Mouse (Mus musculus): ENCODE measurements around the gene Fam69a.
"Not testable (repeated sequence)": the region's sequence is repeated elsewhere in the genome, so short reads cannot be mapped to it uniquely, and the experiment has no call there.

The Fam69a gene

DNA sequence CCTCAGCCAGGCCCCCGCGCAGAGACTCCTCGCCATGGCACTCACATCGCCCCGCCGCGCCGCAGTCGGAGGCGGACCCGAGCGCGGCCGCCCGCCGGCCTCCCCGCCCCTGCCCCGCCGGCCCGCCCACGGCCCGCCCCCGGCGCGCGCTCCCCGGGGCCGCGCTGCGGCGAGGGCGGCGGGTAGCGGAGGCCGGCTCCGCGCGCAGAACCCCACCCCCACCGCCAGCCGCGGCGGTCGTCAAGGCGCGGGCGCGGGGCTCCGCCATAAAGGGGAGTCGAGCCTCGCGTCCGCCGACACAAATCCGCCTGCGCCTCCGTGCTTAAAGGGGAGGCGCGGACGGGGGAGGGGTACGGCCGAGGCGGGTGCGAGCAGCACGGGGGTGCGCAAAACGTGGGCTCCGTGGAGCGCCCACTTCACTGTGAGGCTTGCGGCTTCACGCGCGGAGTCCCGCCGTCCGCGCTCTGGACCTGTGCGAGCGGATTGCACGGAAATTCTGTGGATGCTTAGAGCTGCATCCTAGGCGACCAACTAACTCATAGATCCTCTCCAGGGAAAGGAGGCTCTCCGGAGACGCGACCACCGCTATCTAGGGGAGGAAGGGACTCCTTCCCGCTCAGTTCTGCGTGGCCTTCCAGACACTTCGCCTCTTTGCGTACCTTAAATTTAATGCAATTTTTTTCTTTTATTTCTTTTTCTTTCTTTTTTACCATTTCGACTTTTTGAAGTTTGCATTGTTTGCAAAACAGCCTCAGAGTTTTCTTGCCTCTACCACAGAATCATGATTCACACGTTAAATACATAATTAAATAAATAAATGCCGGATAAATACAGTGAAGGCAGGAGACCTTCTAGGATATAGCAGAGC lies at the start of gene Fam69a:
Fam69a (minus strand) TSS at position 119 of the 868 bp plus-strand sequence.
- in situ Hi-C loops (cut with MboI, MseI) = no loop called here

DNA sequence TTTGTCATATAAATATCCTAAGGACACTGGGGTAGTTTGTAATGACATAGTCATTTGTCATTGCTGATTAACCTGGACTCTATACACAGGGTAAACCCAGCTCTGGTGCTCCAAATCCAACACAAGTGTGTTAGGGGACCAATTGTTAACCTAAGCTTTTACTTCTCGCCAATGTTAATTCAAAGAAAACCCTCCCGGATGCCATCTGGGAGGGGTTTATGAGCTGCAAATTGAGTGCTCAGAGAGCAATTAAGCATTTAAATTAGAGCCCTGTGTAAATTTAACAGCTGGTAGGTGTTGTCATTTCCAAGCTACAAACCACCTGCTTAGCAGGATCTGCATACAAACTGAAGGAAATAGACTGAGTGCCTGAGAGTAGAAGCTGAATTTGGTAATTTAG lies 48.6 kb upstream of the Fam69a start:
- in situ Hi-C loops (cut with MboI, MseI) = no loop called here

DNA sequence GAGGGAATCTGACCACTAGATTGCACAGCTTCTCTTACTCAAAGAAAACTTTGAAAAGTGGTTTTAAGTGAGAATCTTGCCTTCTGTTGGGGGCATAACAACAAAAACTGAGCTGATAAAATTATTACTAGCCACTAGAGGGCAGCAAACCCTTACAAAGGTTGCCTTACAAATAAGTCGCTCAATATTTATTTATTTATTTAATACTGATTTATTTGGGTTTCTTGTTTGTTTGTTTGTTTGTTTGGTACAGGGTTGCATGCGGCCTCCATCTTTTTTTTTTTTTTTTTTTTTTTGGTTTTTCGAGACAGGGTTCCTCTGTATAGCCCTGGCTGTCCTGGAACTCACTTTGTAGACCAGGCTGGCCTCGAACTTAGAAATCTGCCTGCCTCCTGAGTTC lies 47.3 kb upstream of the Fam69a start:
- in situ Hi-C loops (cut with MboI, MseI) = loop anchor here (5.0 kb wide), 1 partner anchor 42 kb away; no protein-coding TSS in a partner anchor

DNA sequence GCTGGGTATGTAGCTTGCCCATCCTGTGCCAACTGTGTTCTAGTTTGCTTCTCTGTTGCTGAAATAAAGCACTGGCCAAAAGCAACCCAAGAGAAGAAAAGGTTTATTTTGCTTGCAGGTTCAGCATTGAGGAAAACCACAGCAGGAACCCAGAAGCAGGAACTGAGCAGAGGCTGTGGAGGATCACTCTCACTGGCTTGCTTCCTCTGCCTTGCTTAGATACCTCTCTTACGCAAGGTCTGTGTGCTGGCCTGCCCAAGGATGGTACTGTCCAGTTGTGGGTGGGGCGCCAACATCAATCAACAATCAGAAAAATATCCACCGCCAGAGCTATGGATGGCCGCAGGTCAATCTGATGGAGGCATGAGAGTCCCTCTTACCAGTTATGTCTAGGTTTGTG lies 44.4 kb upstream of the Fam69a start:
- in situ Hi-C loops (cut with MboI, MseI) = loop anchor here (5.0 kb wide), 1 partner anchor 39 kb away; no protein-coding TSS in a partner anchor

DNA sequence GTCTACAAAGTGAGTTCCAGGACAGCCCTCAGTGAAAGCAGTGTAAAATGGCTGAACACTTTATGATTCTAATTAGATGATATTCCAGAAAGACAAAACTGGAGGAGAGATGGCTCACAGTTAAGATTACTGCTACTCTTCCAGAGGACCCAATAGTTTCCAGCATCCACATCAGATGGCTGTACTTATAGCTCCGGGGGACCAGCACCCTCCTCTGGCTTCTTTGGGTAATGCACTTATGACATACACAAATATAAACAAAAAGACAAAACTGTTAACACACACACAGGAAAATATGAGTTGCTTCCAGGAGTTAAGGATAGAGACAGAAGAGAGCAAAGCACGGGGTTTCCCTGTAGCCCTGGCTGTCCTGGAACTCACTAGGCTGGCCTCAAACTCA lies 43.1 kb upstream of the Fam69a start:
- in situ Hi-C loops (cut with MboI, MseI) = loop anchor here (5.0 kb wide), 1 partner anchor 38 kb away; no protein-coding TSS in a partner anchor

DNA sequence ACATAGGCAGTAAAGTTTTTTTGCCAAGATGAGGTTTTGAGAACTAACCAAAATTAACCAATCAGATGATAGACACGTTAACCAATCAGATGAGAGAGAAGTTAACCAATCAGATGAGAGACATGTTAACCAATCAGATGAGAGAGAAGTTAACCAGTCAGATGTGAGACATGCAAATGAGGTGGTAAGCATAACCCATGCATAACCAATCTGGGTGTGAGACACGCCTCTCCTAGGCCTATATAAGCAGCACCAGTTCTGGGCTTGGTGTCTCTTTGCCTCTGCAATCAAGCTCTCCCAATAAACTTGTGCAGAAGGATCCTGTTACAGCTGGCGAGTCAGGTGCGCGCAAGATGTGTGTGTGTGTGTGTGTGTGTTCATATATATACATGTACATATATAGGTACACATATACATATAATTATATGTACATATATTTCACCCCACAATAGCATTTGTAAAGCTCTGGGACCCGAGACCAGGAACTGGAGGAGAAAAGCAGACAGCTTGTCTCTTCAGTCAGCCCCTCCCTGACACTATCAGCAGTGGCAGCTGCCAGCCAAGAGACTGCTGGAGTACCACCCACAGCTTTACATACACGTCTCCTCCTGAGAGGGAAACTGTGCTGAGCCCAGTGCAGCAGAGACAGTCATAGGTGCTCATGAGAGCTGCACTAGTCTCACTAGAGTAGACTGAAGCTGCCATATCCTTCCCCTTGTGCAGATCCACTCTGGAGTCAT lies 42.1 kb upstream of the Fam69a start:
- in situ Hi-C loops (cut with MboI, MseI) = not testable (repeated sequence)

DNA sequence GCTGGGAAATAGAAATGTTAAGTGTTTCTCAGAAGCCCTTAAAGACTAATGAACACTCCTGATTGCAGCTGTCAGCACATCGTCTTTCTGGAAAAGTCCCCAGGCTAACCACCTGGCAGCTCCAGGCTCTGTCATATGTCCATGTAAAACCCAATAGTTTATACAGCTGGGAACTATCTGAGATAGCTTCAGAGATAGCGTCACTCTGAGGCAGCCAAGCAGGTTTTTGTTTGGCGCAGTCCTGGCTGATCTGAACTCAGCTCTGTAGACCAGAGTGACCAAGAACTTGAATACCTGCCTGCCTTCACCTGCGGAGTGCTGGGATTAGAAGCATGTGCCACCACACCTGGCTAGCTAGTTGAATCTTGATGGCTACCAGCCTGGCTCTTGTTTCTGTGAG lies 41.3 kb upstream of the Fam69a start:
- in situ Hi-C loops (cut with MboI, MseI) = no loop called here

DNA sequence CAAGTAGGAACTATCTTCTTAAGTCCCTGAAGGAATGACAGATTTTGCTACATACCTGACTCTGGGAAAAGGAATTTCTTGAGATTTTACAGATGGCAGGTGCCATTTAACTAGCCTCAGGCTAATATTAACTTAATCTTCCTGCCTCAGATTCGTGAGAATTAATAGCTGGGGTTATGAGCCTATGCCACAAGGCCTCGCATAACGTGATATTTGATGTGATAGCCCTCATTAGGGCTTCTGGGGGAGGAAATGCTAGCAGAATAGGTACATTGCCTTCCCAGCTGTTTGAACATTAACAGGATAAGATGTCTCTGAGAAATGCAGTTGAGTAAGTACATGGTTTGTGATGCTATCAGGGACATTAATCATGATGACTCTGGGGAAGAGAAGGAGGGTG lies 34.5 kb upstream of the Fam69a start:
- in situ Hi-C loops (cut with MboI, MseI) = no loop called here

DNA sequence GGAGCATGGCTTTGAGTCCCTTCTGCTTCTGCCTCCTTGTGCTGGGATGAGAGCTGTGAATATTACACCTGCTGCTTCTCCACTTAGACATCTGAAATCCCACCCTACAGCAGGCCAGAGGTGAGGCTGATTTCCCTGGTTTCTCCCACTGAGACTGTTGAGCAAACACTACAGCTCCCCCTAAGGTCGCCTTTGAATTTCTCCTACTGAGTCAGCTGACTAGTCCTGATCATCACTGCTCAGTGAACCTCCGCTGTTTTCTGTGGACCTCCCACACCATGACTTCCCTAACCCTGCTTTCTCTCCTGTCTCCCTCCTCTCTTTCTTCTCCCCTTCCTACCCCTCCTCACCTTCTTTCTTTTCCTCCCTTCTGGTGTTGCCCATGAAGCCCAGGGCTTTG lies 32.5 kb upstream of the Fam69a start:
- in situ Hi-C loops (cut with MboI, MseI) = no loop called here

DNA sequence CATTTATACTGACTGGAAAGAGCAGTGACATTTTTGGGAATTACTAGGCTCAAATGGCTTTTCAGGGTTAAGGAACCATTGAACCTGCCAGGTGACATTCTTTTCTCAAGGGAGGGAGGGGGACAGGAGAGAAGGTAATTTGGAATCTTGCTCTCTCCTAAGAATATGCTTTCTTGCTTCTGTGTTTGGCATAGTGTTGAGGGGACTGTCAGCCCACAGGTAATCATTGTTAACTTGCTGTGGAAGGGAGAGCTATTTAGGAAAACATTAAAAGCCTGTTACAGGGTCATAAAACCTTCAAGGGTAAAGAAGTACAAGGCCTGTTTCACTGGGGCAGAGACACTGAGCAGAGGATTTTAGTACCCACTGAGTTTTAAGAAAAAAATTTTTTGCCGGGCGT lies 30.3 kb upstream of the Fam69a start:
- in situ Hi-C loops (cut with MboI, MseI) = no loop called here

DNA sequence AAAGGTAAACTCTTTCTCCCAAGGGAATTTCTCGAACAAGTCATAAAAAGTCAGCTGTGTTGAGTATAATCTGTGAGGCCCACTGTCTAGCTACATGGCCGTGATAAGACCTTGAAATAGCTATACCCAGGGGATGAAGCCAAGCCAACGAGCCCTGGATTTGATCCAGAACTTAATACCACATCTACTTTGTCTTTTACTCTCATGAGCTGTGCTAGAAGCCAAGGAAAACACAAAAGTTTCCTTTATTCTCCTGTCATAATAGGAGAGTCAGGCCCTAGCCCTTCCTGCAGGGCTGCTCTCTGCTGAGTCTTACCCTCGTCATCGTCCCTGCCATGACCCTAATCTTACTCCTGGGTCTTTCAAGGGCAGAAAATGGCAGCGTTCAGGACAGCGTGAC lies 28.5 kb upstream of the Fam69a start:
- in situ Hi-C loops (cut with MboI, MseI) = no loop called here

DNA sequence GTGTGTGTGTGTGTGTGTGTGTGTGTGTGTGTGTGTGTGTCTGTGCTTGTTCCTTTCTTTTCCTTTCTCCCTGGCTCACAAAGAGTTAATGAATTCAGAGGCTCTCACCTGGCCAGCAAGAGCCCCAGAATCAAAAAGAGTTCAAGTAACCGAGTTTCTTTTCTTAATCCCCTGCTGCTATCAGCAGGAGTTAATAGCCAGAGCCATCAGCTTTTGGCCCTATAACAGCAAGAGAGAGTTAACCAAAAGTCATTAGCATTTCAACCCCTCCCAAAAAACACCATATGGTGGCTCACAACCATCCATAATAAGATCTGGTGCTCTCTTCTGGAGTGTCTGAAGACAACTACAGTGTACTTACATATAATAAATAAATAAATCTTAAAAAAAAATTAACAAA lies 27.3 kb upstream of the Fam69a start:
- in situ Hi-C loops (cut with MboI, MseI) = no loop called here

DNA sequence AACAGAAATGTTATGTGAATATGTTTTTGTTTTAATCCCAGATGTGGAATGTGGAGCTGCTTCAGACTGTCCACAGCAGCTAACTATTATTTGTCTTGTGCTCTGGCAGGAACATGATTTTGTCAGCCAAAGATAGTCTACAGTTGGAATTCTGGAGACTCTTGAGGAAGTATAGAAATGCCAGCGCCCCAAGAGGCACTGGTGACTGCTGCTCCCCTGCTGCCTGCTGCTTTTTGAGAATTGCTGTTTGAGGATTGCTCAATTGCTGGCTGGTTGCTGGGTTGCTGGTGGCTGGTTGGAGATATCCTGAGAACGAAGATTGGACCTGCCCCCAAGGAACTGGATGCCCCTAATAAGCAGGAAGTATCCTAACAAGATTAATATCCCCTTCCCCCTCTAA lies 22.8 kb upstream of the Fam69a start:
- in situ Hi-C loops (cut with MboI, MseI) = loop anchor here (5.0 kb wide), 1 partner anchor 87 kb away; no protein-coding TSS in a partner anchor

DNA sequence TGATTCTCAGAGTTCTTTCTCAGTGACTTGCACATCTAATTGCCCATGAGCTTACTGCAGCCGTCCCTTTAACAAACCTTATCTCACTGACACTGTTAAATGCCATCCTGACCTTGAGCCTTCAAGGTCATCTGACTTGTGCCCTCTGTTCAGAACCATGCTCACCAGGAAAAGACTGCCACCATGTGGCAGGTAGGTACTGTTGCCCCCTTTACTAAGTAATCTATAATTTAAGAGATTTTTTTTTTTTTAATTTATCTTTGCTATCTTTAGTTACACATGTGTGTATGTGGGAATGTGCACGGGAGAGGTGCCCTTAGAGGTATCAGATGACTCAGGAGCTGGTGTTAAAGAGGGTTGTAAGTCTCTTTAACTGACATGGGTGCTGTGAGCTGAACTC lies 18.2 kb upstream of the Fam69a start:
- in situ Hi-C loops (cut with MboI, MseI) = loop anchor here (5.0 kb wide), 1 partner anchor 83 kb away; no protein-coding TSS in a partner anchor

DNA sequence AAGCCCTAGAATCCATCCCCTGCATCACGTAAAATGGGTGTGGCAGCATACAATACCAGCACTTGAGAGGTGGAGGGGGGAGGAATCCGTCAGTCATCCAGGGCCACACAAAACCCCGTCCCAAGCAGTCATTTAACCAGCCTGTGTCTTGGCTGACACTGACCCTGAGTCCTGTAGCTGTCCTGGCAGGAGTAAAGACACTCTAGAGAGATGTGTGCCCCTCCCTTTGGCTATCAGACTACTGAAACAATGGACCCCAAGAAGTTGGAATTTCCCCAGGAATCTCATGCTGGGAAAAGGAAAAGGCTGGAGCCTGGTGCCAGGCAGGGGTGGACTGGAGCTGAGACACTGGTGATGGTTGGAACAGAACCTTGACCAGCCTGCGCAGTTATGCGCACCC lies 15.8 kb upstream of the Fam69a start:
- in situ Hi-C loops (cut with MboI, MseI) = no loop called here

DNA sequence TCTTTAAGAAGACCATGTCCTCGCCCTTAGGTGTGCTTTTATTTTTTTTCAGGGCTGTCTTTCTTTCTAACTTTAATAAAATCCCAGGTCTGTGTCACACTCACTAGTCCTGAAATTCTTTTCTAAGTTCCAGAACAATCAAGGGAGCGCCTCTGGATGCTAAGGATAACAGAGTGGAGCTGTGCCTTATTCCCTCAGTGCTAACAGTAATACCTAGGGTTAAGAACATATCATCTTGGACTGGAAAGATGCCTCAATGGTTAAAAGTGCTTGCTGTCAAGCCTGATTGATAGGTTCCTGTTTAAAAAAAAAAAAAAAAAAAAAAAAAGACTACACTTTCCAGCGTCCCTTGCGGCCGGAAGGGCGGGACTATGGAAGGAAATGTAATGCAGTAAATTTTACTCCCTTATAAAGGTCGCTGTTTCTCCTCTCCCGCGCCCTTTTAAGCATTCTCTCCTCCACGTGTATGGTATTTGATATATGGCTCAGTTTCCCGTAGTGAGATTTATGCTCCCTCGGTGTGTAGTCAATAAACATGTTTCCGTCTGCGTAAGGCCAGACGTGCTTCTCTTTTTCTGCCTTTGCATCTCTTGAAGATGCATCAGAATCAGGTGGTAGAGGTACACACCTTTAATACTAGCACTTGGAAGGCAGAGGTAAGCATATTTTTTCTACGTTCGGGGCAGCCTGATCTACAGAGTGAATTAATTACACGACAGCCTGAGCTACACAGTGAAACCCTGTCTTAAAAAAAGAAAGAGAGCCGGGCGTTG lies 14.1 kb upstream of the Fam69a start:
- in situ Hi-C loops (cut with MboI, MseI) = no loop called here

DNA sequence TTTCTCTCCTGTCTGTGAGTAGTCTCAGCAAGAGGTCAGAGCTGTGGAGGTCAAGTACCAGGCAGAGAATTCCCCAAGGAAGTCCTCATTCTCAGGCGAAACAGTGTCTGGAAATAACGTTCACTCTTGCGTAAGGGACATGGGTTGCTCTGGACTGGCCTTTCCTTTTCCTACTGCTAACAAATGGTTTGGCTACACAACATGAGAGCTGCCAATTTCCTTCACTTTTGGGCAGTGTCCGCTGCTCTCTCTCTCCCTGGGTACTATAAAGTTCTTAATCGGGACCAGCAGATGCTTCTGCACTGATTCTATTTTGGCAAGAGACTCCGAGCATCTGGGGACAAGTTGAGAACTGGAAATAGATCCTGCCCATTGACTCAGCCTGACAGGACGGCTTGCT lies 10.8 kb upstream of the Fam69a start:
- in situ Hi-C loops (cut with MboI, MseI) = no loop called here

DNA sequence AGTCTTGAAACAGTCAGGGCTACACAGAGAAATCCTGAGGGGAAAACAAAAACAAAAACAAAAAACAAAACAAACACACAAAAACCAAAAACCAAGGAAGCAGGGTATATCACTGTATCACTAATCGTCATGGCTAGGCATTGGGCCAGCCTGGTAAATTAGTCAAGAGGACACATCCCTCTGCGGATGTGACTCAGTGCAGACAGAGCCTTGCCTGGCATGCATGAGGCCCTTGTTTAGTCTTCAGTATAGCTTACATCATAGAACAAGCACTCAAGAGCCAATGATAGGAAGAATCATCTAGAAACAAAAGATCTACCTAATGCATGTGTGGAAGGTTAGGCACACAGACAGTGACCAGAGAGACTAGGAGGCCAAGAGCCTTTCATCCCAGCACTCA lies 9.1 kb upstream of the Fam69a start:
- in situ Hi-C loops (cut with MboI, MseI) = no loop called here

DNA sequence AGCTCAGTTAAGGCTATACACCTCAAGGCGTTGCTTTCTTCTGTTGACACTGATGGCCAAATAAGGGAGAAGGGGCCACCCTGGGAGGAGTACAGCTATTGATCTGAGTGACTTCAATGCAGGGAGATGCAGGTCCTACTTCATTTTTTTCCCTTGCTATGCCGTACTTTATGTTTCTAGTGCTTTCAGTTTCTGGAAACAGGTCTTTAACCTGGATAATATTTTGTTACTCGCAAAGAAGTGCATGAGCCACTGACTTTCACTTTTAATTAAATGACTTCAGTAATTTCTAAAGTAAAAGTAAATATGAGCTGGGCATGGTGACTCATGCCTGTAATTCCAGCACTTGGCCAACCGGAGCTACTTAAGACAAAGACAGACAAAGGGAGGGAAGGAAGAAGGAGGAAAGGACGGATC lies 958 bp upstream of the Fam69a start:
- in situ Hi-C loops (cut with MboI, MseI) = no loop called here

DNA sequence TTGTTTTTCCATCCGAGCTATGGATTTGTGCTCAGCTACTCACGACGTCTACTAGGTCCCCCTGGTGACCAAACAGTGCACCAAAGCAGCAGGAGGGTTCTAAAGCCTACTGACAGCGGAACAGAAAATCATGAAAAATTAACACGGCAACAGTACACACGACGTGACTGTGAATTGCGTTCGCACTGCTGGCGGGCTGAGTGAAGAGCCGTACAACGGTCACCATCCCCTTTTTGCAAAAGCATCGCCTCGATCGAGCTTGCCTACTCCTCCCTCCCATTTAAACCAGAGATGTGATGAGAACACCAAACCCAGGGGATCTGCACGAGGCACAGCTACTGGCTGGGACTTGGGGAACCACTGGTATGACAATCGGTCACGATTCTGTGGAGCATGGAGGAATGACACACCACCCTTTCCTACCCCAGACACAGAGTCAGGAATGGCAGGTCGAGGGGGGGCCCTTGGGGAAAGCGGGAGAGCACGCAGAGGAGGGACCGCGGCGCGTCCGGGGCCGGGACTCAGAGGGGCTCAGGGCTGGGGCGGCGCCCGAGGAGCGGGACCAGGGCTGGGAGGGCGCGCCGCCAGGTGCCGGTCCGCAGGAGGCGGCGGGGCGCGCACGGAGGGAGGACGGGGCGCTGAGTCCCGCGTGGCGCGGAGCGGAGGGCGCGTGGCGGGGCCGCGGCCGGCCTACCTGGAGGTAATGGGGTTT lies 474 bp downstream of the Fam69a start:
- in situ Hi-C loops (cut with MboI, MseI) = no loop called here

DNA sequence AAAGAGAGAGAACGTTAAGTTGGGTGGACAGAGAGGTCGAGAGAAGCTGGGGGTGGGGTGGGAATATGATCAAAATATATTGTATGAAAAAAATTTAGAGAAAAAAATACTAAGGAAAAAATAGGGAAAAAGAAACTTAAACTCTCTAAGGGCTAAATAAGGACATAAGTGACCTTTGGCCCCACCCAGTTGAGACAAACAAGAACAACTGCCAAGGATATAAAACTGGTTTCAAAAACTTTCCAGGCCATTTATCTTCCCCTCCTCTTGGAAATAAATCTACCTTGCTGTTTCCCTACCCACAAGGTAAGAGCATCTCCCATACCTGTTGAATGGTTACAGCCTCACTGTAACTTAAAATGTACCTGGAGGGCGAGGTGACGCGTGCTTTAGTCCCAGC lies 2.9 kb downstream of the Fam69a start:
- in situ Hi-C loops (cut with MboI, MseI) = no loop called here

All from T-helper 2 cell (primary cell).